Mouse (Mus musculus): Measurements from ENCODE around the gene Gstm7. TPM values are rescaled to one million over a fixed set of nuclear protein-coding genes. Genes with fewer than 3 reads are reported as not detected.
"Not testable (repeated sequence)": the region's sequence is repeated elsewhere in the genome, so short reads cannot be mapped to it uniquely, and the experiment has no call there.

Gstm7 gene
- 71.9 and 73.7 TPM in 2 replicates for polyA plus RNA-seq (2016; fragmentation: Nextera tagmentation; extraction: Ambion mirVana)

GRCm38 (mm10) chr3:107931670-107932069, at the start of gene Gstm7:
TSS of gene Gstm7 (minus strand) at chr3:107931817.
- H3K27ac ChIP-seq, result peak within 1 kb of the TSS; percentile 89
- H3K4me3 ChIP-seq, result peak within 1 kb of the TSS; percentile 23
- H3K4me2 ChIP-seq (replicated peaks), result peak within 1 kb of the TSS; percentile 52
- no peaks in the 10 kb centered on the region for H3K27me3 ChIP-seq
- peaks cover 23% of the 10 kb centered on the region for H3K4me1 ChIP-seq
- peak within 1 kb of the TSS; percentile 55; the same call in 1 of the 2 replicates for H3K9ac ChIP-seq
- H3K36me3 ChIP-seq, result no peaks in the 10 kb centered on the region
- H3K9me3 ChIP-seq (replicated peaks), result no peaks in the 10 kb centered on the region
- 3% methylated on average over 10 of the region's 10 CpGs for WGBS
- ATAC-seq (ENCODE audit: low FRiP score), result peak; percentile 98

DNA sequence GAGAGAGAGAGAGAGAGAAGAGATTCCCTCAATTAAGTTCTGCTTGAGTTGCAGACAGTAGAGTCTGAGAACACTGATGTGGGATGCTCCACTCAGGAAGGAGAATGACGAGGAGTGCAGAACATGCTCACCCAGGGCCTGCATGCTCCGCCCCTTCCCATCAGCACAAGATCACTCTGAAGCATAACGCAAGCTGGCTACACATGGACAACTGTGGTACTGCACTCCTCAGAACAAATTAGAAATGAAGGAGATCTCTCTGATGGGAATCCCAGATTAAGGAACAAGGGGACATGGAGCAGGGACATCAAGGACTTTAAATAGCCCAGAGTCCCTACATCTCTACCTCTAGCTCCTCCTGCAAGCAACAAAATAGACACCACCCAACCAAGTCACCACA, 49.6 kb upstream of the Gstm7 start:
- Histone ChIP-seq H3K4me1 (no peaks in the 10 kb centered on the region), H3K9me3 (replicated peaks) (no peaks in the 10 kb centered on the region), H3K27ac (no peak overlapping the region), H3K4me3 (no peak overlapping the region), H3K9ac (no peak overlapping the region), H3K27me3 (no peaks in the 10 kb centered on the region), H3K4me2 (replicated peaks) (no peak overlapping the region), H3K36me3 (no peaks in the 10 kb centered on the region)
- WGBS, result 74% methylated on average over 3 of the region's 3 CpGs
- ATAC-seq (ENCODE audit: low FRiP score), result no peak

DNA sequence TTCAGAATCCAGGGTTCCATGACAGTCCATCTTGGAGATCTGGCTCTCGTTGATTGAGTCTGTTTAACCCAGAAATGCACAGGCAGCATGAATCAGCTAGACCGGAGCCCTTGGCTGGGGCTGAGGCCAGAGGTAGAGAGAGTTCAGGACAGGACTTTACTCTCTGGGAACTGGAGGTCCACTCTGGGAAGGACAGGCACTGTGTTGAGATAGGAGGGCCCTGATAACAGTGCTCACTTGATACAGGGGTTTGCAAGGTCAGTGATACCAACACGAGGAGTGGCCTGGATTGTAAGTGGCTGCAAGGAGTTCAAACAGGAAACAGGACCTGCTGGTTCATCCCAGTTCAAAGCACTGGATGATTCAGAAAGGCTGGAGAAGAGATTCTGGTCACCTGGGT, 46.1 kb upstream of the Gstm7 start:
- Histone ChIP-seq H3K9ac (no peak overlapping the region), H3K27me3 (no peaks in the 10 kb centered on the region), H3K27ac (no peak overlapping the region), H3K4me2 (replicated peaks) (no peak overlapping the region), H3K4me3 (no peak overlapping the region), H3K9me3 (replicated peaks) (no peaks in the 10 kb centered on the region), H3K4me1 (no peaks in the 10 kb centered on the region), H3K36me3 (no peaks in the 10 kb centered on the region)
- ATAC-seq (ENCODE audit: low FRiP score), result no peak
- WGBS, result 86% methylated on average over 3 of the region's 3 CpGs

GRCm38 (mm10) chr3:107974237-107974636, 42.6 kb upstream of the Gstm7 start:
- Histone ChIP-seq H3K9me3 (replicated peaks) (no peaks in the 10 kb centered on the region), H3K27ac (no peak overlapping the region), H3K36me3 (no peaks in the 10 kb centered on the region), H3K4me2 (replicated peaks) (no peak overlapping the region), H3K4me1 (no peaks in the 10 kb centered on the region), H3K4me3 (no peak overlapping the region), H3K9ac (no peak overlapping the region), H3K27me3 (no peaks in the 10 kb centered on the region)
- WGBS, result 96% methylated on average over 1 of the region's 1 CpGs
- ATAC-seq (ENCODE audit: low FRiP score), result no peak

- H3K27ac ChIP-seq, result no peak overlapping the region
- H3K9me3 ChIP-seq (replicated peaks), result no peaks in the 10 kb centered on the region
- WGBS, result 92% methylated on average over 3 of the region's 3 CpGs
- no peaks in the 10 kb centered on the region for H3K4me1 ChIP-seq
- no peak overlapping the region for H3K9ac ChIP-seq
- no peak overlapping the region for H3K4me2 ChIP-seq (replicated peaks)
- H3K36me3 ChIP-seq, result no peaks in the 10 kb centered on the region
- ATAC-seq (ENCODE audit: low FRiP score), result no peak
- no peaks in the 10 kb centered on the region for H3K27me3 ChIP-seq
- no peak overlapping the region for H3K4me3 ChIP-seq
Measured at GRCm38 (mm10) chr3:107972070-107972469, 40.5 kb upstream of the Gstm7 start.

GRCm38 (mm10) chr3:107971101-107971500, 39.5 kb upstream of the Gstm7 start:
- not testable (repeated sequence) for H3K36me3 ChIP-seq; H3K4me1 ChIP-seq; H3K27me3 ChIP-seq; H3K27ac ChIP-seq; H3K4me3 ChIP-seq; H3K9me3 ChIP-seq (replicated peaks); ATAC-seq (ENCODE audit: low FRiP score); H3K9ac ChIP-seq; H3K4me2 ChIP-seq (replicated peaks)
- WGBS, result 51% methylated on average over 3 of the region's 3 CpGs

- WGBS, result 61% methylated on average over 13 of the region's 13 CpGs
Measured at GRCm38 (mm10) chr3:107968724-107969395, 37.2 kb upstream of the Gstm7 start, which contains the start of gene Gstm3. TSS of gene Gstm3 (minus strand) at chr3:107969283.

DNA sequence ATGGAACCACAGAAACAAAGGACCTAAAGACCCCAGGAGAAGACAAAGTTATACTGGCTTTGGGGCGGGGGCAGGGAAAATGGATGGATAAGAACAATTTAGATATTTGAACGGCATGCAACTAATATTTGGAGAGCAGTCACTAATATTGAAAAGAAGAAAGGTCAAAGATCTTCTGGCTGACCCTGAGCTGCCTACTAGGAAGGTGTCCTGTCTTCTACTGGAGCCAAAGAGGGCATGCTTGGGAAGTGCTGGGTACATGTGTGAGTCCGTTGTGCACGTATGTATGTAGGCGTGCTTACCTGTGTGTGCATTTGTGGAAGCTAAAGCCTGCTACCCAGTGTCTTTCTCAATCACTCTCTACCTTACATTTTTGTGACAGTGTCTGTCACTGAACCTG, 35.0 kb upstream of the Gstm7 start:
- Histone ChIP-seq H3K27me3 (no peaks in the 10 kb centered on the region), H3K4me1 (no peaks in the 10 kb centered on the region), H3K9ac (no peak overlapping the region), H3K9me3 (replicated peaks) (no peaks in the 10 kb centered on the region), H3K27ac (no peak overlapping the region), H3K4me2 (replicated peaks) (no peak overlapping the region), H3K36me3 (no peaks in the 10 kb centered on the region), H3K4me3 (no peak overlapping the region)
- no peak for ATAC-seq (ENCODE audit: low FRiP score)
- WGBS, result 94% methylated on average over 5 of the region's 5 CpGs

More at GRCm38 (mm10) chr3:107968724-107969395, 37.2 kb upstream of the Gstm7 start, which contains the start of gene Gstm3:
- Histone ChIP-seq H3K4me3 (no peak within 1 kb of the TSS), H3K9me3 (replicated peaks) (no peaks in the 10 kb centered on the region), H3K9ac (no peak within 1 kb of the TSS), H3K4me1 (no peaks in the 10 kb centered on the region), H3K27ac (no peak within 1 kb of the TSS), H3K4me2 (replicated peaks) (no peak within 1 kb of the TSS), H3K27me3 (no peaks in the 10 kb centered on the region), H3K36me3 (no peaks in the 10 kb centered on the region)
- no peak for ATAC-seq (ENCODE audit: low FRiP score)

DNA sequence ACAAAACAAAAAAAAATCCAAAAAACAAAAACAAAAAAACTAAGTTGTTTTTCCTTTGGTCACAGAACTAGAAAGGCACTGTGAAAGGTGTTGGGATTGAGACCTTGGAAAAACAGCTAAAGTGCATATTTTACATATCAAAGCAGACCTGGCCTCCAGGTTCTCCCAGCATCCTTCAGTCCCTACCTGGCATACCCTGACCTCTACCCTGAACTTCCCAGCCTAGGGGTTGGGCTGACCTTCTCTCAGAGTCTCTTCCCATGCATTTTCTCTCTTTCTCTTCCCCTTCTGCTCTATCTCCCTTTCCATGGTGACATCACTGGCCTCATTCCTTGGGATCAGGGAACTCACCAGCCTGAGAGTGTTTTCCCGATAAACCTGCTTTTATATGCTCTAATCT, 34.0 kb upstream of the Gstm7 start:
- Histone ChIP-seq H3K9me3 (replicated peaks) (no peaks in the 10 kb centered on the region), H3K27me3 (no peaks in the 10 kb centered on the region), H3K36me3 (no peaks in the 10 kb centered on the region), H3K27ac (no peak overlapping the region), H3K9ac (no peak overlapping the region), H3K4me2 (replicated peaks) (no peak overlapping the region), H3K4me3 (no peak overlapping the region), H3K4me1 (no peaks in the 10 kb centered on the region)
- 81% methylated on average over 1 of the region's 1 CpGs for WGBS
- no peak for ATAC-seq (ENCODE audit: low FRiP score)

GRCm38 (mm10) chr3:107964656-107965308, 33.2 kb upstream of the Gstm7 start:
- H3K9me3 ChIP-seq (replicated peaks), result no peaks in the 10 kb centered on the region
- no peak overlapping the region for H3K27ac ChIP-seq
- no peak overlapping the region for H3K9ac ChIP-seq
- no peak overlapping the region for H3K4me3 ChIP-seq
- H3K4me1 ChIP-seq, result no peaks in the 10 kb centered on the region
- WGBS, result 68% methylated on average over 5 of the region's 5 CpGs
- H3K4me2 ChIP-seq (replicated peaks), result no peak overlapping the region
- no peaks in the 10 kb centered on the region for H3K36me3 ChIP-seq
- H3K27me3 ChIP-seq, result no peaks in the 10 kb centered on the region
- no peak for ATAC-seq (ENCODE audit: low FRiP score)

DNA sequence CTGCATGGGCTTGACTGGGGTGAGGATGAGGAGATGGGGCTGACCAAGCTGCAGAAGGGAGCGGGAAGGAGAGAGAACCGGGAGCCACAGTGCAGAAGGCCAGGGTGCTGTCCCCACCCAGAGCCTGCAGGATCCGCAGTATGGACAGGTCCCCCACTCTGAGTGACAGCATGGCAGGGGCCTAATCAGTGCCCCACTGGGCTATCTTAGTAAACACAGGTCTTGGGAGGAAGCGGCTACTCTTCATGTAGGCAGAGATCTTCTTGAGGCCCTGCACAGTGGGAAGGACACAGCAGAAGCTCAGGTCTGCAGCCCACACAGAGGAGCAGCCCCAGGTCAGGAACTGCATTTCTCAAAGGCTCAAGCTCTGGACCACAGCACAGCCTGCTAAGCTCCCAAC, 32.4 kb upstream of the Gstm7 start:
- Histone ChIP-seq H3K9me3 (replicated peaks) (no peaks in the 10 kb centered on the region), H3K36me3 (no peaks in the 10 kb centered on the region), H3K4me3 (no peak overlapping the region), H3K9ac (no peak overlapping the region), H3K4me2 (replicated peaks) (no peak overlapping the region), H3K4me1 (no peaks in the 10 kb centered on the region), H3K27ac (no peak overlapping the region), H3K27me3 (no peaks in the 10 kb centered on the region)
- 75% methylated on average over 4 of the region's 4 CpGs for WGBS
- no peak for ATAC-seq (ENCODE audit: low FRiP score)

- 85% methylated on average over 9 of the region's 9 CpGs for WGBS
Measured at GRCm38 (mm10) chr3:107955260-107955659, 23.6 kb upstream of the Gstm7 start.

GRCm38 (mm10) chr3:107953906-107954305, 22.3 kb upstream of the Gstm7 start:
- ATAC-seq (ENCODE audit: low FRiP score), result no peak
- Histone ChIP-seq H3K9ac (no peak overlapping the region), H3K9me3 (replicated peaks) (no peaks in the 10 kb centered on the region), H3K36me3 (no peaks in the 10 kb centered on the region), H3K4me2 (replicated peaks) (no peak overlapping the region), H3K4me1 (no peaks in the 10 kb centered on the region), H3K27me3 (no peaks in the 10 kb centered on the region), H3K27ac (no peak overlapping the region), H3K4me3 (no peak overlapping the region)
- WGBS, result 87% methylated on average over 5 of the region's 5 CpGs

More at GRCm38 (mm10) chr3:107955260-107955659, 23.6 kb upstream of the Gstm7 start:
- not testable (repeated sequence) for ATAC-seq (ENCODE audit: low FRiP score); H3K9ac ChIP-seq; H3K4me3 ChIP-seq; H3K36me3 ChIP-seq; H3K9me3 ChIP-seq (replicated peaks); H3K4me1 ChIP-seq; H3K27me3 ChIP-seq; H3K27ac ChIP-seq; H3K4me2 ChIP-seq (replicated peaks)

Data from hindbrain, embryonic 12.5 days (tissue).